Mouse (Mus musculus): ENCODE data around the gene Sema5b.

The Sema5b gene

DNA sequence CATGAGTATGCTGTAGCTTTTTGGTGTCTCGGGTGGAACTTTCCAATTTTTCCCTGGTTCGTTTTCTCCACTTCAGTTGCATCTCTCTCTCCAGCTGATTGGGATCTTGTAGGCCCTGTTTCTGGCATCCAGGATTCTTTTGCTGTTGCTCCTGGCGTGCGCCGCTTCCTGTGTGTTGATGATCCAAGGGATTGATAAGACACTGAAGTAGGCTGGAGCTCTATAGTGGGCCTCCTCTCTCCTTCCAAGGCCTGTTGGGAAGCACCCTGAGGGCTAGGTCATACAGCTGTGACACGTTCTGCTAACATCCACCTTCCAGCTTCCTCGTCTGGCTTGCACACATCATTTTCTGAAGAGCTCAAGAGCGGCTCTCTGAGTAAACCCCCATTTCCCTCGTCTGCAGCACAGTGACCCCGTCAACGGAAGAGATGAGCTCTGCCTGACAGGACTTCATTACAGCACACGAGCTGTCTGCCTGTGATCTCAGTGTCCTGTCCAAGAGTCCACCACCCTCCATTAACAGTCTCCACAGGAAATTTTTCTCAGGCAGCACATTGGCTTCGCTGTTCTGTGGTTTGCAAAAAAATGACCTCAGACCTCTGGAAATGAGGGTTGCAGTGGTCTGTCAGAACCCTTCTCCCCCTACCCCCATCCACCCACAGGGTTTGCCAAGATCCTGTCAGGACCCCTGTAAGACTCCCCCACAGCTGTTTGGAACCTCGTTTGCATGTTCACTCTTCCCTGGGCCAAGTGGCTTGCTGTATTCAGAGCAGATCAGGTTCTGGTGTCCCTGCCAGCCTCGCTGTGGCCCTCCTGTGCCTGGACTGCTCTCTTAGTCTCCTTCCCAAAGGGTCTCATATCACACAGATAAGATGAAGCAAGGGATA, 14.9 kb downstream of the Sema5b start:
- 79% methylated on average over 15 of the region's 15 CpGs for WGBS

DNA sequence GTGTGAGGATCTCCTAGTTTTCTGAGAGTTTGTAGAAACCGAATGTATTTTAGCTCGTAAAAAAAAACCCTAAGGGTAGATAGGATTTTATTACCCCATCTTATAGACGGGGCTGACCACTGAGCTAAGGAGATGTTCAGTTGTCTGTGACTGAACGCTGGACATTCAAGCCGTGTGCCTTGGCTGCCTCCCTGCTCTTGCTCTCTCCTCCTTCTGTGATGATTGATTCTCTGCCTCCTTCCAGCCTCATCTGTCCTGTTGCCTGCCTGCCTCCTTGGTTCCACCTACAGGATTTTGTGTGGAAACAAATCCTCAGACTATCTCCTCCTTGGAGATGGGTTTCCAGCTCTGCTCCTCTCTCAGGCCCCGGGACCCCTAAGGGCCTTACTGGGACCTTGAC, 16.1 kb downstream of the Sema5b start:
- 86% methylated on average over 6 of the region's 6 CpGs for WGBS

DNA sequence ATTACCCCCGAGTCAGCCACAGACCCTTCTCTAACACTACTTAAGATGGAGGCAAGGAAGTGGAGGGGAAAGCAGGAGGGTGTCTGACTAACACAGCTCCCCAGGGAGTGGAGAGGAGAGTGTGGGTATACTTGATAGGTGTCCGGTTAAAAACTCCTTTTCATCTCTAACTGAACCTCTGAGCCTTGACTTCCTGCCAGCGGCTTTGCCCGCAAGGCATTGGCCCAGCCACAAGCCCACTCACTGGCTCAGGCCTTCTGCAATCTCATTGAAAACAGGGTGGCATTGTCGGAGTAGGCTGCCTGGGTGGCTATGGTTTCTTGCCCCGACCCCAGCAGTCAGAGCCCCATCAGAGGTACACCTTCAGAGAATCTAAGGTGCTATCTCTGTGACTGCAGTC, 20.6 kb downstream of the Sema5b start:
- 62% methylated on average over 6 of the region's 6 CpGs for WGBS

DNA sequence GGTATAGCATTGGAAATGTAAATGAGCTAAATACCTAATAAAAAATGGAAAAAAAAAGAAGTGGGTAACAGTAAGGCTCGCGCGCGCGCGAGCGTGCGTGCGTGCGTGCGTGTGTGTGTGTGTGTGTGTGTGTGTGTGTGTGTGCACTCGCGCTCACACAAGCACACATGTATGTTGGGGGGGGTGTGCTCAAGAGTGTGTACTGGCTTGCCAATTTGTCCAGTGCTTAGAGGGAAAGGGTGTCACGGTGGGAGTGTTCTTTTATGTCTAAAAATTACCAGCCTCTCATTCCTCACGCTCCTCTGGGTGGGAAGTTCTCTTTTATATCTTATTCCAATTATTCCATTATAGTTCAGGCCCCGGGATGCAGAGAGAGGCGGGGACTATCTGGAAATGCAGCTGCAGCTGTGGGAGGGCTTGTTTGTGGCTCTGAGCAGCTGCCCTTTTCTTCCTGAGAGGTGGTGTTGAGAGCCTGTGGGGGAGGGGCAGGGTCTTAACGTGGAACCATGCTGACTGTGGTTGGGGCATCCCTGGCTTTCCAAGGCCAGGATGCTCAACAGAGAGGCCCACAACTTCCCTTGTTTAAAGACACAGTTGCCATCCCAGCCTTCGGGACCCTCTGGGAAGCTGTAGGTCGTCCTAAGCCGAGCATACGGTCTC, 23.4 kb downstream of the Sema5b start:
- 64% methylated on average over 22 of the region's 22 CpGs for WGBS

DNA sequence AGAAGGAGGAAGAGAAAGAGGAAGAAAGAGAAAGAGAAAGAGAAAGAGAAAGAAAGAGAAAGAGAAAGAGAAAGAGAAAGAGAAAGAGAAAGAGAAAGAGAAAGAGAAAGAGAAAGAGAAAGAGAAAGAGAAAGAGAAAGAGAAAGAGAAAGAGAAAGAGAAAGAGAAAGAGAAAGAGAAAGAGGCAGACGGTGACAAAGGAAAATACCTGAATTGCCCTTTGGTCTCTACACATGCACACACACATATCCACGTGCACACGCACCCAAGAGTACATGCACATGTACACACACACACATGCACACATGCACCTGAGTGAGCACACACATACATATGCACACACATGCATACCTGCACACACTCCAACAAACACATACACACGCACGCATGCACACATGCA, 24.7 kb downstream of the Sema5b start:
- WGBS = 96% methylated on average over 5 of the region's 5 CpGs

DNA sequence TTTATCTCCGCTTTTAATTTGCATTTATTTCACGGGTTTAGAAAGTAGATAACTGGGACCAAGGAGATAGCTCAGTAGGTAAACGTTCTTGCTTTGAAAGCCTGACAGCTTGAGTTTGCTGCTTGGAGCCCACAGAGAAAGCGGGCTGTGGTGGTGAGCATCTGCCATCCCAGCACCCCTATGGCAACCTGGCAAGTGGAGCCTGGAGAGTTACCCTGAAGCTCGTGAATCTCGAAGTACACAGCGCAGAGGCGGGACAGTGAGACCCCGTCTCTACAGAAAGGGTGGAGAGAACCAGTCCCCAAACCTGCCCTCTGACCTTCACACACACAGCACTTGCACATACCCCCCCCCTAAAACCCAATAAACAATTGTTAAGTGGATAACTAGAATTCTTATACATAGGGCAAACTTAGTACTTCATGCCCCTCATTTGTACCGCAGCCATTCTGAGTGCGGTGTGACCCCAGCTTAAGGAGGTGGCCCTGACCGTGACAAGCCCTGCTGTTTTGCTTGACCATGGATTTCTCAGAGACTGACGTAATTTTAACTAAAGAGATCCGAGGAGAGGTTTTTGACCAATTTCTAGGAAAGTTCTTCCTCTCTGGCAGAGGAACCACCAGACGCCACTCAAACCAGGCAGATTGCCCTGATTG, 27.4 kb downstream of the Sema5b start:
- 69% methylated on average over 15 of the region's 15 CpGs for WGBS

DNA sequence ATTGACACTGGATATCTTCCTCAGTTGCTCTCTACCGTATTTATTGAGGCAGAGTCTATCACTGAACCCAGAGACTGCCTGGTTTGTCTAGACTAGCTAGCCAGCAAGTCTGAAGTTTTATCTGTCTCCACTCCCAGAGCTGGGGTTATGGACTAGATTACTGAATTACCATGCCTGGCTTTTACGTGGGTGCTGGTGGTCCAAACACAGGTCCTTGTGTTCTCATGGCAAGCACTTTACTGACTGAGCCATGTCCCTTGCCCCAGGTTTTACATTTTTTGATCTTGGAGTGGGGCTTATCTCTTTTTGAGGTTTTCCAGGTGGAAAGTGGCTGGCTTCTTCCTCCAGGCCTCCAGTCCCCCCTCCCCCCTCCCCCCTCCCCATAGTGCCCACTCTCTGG, 28.4 kb downstream of the Sema5b start:
- WGBS = 65% methylated on average over 2 of the region's 2 CpGs

DNA sequence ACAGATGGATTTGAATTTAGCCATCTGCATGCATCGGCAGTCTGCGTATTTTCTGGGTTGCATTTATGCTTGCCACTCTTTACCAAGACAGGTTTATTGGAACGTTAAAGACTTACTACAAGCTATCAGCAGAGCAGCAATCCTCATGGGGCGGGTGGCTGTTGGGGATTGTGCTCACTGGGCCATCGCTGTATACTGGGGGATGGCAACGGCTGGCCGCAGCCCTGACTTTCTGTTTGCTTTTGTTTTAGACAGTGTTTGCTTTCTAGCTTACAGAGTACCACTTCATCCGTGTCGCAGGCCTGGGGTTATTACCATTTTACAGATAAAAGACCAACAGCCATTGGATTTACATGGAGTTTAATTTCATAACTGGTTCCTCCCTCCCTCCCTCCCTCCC, 28.8 kb downstream of the Sema5b start:
- 55% methylated on average over 9 of the region's 9 CpGs for WGBS

DNA sequence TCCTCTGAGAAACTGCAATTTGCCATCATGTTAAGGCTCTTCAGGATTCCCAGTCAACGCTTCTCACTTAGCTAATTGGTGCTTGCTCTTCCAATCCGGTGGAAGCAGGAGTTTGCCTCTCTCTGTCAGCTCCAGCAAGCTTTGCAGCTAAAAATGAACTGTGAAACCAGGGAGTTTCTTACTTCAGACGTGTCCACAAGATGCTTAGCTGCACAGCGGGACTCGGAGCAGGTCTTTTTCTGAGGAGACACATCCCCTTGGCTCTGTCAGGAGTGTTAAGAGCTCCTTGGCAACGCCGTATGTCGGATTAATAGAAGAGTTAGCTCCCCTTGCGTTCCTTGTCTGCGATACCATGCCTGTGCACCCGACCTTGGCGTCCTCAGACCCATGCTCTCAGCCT, 29.7 kb downstream of the Sema5b start:
- 27% methylated on average over 12 of the region's 12 CpGs for WGBS

DNA sequence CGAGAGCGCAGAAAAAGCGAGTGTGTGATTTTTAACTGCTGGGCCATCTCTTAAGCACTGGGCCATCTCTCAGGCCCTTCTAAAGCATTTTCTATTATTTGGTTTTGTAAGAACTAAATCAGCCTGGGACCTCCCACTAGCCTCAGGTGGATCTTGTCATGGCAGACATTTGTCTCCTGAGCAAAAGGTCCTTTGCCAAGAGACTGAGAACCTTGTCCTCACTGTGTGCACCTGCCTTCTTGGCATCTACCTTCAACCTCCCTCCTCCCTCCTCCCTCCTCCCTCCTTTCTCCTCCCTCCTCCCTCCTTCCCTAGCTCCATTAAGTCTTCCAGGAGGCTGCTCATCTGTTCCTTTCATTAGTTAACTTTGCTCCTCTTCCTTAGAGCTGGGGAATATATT, 32.6 kb downstream of the Sema5b start:
- 97% methylated on average over 3 of the region's 3 CpGs for WGBS

DNA sequence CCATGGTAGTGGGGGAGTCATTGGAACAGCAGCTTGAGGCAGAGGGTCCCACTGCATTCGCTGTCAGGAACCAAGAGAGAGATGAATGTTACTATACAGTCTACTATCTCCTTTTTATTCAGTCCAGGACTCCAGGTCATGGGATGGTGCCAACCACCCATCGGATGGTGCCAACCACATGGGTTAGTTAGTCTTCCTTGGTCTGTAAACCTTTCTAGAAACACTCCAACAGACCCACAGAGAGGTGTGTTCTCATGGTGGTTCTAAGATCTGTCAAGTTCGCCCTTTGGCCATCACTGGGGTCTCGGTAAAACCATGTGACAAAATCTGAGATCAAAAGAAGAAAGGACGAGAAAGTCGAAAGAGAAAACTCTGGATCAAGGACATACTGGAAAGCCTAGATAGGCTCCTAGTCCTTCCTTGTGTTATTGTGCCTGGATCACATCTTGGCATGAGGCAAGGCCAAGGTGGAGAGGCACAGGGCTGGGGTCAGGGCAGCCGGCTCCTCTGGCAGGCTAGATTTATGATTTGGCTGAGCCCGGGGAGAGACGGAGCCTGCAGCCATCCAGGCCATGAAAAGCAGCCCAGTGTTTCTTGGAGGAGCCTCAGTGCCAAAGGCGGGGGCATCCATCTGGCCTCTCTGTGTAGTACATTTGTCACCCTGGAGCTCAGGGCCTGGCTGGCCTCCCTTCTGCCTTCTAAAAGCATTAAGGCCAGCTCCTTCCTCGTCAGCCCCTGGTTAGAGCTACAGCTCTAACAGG, 36.4 kb downstream of the Sema5b start:
- 73% methylated on average over 11 of the region's 11 CpGs for WGBS

DNA sequence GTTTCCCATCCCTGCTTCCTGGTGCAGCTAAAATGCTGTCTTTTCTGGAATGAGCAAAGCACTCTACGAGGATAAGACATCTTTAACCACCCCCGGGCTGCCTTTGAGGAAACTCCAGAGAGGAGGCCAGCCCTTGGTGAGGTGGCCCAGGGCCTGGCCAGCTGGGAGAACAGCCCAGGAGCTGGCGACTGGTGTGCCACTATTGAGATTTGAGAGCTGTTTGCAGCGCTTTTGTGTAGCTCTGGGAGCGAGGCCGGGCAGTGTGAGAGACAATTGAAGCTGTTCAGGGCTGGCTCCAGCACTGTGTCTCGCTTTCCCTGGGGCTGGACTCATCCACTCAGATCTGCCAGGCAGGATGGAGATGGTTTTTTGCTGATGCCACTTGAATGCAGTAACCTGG, 40.4 kb downstream of the Sema5b start:
- WGBS = 35% methylated on average over 7 of the region's 7 CpGs

DNA sequence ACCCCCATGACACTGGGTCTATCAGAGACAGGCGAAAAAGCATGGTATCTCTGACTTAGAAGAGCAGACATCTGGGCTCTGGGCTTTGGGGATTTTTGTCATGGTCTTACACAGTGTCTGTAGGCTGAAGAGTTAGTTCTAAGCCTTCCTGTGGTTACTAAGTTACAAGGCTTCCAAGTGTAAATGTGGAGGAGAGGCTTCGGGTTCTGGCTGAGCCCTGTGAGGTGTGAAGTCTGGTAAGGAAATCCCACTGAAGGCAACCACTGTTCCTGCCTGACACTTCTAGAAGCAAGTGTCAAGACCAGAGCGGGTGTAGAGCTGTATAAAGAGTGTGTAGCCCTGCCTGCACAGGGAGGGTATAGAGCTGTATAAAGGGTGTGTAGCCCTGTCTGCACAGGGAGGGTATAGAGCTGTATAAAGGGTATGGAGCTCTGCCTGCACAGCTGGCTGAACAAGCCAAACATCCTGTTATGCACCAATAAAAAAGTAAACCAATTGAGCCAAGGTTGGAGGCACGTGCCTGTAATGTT, 42.7 kb downstream of the Sema5b start:
- WGBS = 56% methylated on average over 4 of the region's 4 CpGs

DNA sequence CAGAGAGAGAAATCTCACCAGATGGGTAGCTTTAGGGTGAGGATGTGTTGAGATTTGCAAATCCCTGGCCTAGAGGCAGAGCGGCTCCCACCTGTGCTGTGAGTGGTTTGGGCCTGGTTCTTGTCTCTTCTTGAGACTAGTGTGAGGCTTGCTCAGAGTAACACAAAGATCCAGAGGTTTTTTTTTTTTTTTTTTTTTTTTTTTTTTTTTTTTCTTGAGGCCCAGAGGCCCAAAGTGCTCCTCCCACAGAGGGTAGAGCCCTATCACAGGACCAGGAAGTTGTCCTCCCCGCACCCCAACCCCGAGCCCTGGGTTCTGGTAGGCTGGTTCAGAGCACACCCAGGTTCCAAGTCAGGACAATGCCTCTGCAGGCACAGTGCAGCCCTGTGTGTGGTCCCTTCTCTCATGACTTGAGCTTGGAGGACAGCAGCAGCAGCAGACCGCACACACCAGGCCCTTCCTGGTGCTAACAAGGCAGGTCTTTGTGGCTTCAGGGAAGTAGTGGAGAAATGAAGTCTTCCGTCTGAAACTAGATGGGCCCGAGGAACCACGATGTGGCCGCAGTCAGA, 44.3 kb downstream of the Sema5b start:
- WGBS = 84% methylated on average over 8 of the region's 8 CpGs

DNA sequence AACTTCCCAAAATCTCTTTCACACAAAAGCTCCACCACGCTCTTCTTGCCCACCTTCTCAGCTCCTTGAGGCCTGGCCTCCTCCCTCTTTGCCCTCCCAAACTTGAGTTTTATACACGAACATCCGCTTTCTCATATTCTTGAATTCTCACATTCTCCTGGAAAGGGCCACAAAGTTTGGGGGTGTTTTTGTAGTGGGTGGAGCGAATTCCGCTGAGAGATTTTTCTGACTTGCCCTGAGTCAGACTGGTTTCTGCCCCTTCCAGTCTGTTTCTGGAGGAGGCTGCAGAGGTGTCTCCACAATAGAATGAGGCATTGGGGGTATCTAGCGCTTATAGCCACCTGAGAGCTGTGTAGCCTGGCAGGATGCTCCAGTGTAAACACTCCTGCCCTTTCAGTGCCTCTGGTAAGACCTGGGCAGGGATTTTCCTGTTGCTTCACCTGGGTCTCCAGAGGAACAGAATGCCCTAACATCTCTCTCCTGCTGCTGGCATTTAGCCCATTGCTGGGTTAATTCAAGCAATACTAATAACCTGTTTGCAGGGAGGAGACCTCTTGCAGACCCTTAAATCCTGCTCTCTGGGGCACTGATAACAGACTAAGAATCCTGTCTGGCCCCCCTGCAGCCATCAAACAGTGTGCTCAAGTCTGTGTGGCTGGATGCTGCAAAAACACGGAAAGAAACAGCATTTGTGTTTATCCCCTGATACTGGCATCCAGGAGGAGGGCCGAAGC, 46.3 kb downstream of the Sema5b start:
- WGBS = 50% methylated on average over 8 of the region's 8 CpGs

DNA sequence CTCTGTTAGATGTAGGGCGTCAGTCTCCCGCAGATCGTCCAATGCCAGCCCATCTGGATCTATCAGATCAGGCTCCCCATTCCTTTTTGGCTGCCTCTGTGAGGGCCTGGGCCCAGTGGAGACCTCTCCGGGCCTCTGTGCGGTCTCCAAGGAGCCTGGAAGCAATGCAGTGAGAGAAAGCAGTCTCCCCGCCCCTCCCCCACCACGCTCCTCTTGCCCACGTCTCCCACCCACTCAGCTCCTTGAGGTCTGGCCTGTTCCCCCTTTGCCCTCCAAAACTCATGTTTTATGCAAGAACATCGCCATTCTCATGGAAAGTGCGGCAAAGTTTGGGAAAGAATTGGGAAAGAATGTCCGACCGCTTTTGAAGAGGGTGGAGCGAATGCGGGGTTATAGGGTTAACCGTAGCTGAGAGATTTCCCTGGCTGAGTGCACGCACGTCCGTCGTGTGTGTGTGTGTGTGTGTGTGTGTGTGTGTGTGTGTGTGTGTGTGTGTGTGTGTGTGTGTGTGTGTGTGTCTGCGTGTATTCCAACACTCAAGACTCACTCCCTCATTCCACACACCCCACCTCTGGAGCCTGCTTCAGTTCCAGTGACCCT, 47.0 kb downstream of the Sema5b start:
- 29% methylated on average over 20 of the region's 20 CpGs for WGBS

DNA sequence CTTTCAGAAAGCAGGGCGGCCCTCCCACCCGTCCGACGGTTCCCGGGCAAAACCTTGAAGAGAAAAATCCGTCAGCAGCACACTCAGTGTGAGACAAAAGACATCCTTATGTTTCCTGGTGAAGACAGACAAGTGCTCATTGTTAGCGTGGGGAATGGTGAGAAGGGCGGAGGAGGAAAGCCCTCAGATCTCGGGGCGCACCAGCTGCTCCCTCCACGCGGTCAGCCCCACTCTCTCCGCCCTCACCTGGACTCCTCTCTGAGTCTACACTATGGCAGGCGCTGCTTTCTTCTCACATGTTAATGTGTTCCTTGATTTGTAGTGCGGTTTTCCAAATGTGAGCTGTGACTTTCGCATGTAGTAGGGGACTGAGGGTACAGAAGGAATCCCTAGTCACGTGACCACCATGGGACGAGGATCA, 47.8 kb downstream of the Sema5b start:
- 34% methylated on average over 18 of the region's 18 CpGs for WGBS

DNA sequence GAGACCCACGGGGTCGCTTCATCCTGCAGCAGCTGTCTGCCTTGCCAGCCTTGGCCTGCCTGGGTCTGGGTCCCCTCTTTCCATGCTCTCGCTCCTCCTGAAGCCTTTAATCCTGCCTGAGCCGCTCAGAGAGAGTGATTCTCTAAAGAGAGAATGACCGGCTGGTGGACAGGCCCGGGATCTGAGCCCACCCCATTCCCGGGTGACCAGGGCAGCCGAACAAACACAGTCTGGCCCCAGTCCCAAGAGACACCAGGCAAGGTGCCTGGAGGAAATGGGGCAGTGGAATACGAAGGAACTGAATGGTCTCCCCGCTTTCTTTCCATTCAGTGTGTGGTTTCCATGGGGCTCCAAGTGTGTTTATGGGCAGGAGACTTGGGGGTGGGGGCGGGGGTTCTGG, 50.8 kb downstream of the Sema5b start:
- WGBS = 43% methylated on average over 11 of the region's 11 CpGs

DNA sequence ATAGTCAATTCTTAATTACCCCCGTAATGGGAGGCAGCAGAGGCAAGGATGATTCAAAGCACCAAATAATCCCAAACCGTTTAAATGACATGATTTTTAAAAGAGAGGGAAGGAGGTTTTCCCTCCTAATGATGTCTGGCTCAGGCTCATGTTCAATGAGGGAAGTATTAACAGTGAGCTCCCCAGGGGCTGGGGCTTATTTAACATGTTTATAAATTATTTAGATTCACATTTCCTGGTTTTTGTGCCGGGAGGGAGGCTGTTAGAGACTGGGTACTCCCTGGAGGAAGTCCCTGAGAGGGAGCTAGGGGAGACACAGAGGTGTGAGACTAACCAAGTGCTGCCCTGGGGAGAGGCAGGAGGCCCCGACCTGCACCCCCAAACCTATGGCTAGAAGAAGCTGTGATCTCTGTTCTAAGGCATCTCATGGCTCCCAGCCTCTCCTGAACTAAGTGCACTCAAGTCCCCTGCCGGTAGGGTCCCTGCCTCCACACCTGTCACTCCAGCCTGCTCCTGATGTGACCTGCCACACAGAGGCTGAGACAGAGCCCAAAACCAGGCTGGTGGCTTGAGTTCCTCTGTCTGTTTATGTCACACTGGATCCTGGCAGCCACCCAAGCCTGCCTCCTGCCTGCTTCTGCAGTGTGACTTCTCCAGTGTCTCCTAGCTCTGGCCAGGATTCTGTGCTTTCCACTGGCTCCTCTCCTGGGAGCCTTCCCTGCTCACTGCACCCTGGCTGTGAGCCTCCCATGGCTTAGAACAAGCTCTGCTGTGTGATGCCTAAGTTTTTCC, 51.5 kb downstream of the Sema5b start:
- 26% methylated on average over 5 of the region's 5 CpGs for WGBS
